ENCODE assay signal across 8 mouse cellular contexts in the genomic region with DNA sequence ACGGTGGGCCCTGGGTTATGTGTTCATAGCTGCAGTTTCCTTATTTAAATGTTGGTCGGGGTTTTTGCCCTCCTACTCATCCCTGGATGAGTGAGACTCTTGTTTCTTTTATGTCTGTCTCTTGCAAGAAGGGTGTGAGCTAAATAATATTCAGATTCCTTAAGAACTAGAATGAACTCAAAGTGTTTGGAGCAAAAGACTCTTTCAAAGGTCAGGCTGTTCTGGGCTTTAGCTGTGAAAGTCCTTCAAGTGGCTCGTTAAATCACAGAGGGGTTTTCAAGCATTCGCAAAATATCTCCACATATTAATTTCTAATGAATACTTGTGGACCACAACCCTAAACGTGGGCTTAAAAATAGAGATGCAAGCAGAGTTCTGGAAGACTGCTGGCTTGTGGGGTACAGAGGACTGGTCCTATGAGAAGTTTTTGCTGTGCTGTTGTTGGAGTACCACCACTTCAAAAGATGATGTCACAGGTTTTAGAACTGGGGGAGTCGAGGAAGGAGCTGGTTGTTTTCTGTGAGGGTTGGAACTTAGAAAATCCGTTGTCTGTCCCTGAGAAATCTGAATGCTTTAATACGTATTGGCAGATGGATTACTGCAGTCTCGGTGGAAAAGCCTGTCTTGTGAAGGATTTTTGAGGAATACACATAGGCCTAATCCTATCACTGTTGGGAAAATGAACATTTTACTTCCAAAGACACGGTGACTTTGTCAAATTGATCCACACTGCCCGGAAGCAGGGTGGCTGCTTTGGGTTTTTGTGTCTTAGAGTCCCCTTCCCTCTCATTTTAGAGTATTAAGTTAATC. TPM values are rescaled to one million over a fixed set of nuclear protein-coding genes. Genes with fewer than 3 reads are reported as not detected.
DNase-seq lines count a peak whose midpoint lies in the region; ATAC-seq and TF ChIP-seq lines count a peak whose summit lies in the region.

No protein-coding gene starts in this region.

- 47% methylated on average over 11 of the region's 11 CpGs for WGBS in heart, embryonic 11.5 days (ENCODE audit: insufficient replicate concordance)
- 39% methylated on average over 11 of the region's 11 CpGs for WGBS in liver, embryonic 13.5 days (ENCODE audit: insufficient replicate concordance)

- ATAC-seq in heart, embryonic 11.5 days (replicated peaks; ENCODE audit: insufficient number of reproducible peaks, low FRiP score, low TSS enrichment) = no peak
- no peak for ATAC-seq in liver, embryonic 13.5 days (ENCODE audit: low read depth)

- peak overlapping the region; percentile 94 for H3K4me3 ChIP-seq in gastrocnemius, adult 2 months
- H3K4me3 ChIP-seq in heart, embryonic 11.5 days (ENCODE audit: low read depth, low read length) = peak overlapping the region; percentile 80
- H3K4me3 ChIP-seq in liver, embryonic 13.5 days (replicated peaks) = peak overlapping the region; percentile 73

- H3K4me2 ChIP-seq in heart, embryonic 11.5 days = peak overlapping the region; percentile 71
- peak overlapping the region; percentile 96 for H3K4me2 ChIP-seq in liver, embryonic 13.5 days

- no peaks in the 10 kb centered on the region for H3K36me3 ChIP-seq in heart, embryonic 11.5 days (ENCODE audit: control insufficient read depth, insufficient read depth, low read length)
- H3K36me3 ChIP-seq in liver, embryonic 13.5 days = no peaks in the 10 kb centered on the region

- H3K27ac ChIP-seq in gastrocnemius, adult 2 months = peak overlapping the region; percentile 99
- H3K27ac ChIP-seq in heart, embryonic 11.5 days (ENCODE audit: low read depth, low read length) = peak overlapping the region; percentile 98; the same call in 1 of the 2 replicates
- peak overlapping the region; percentile 92 for H3K27ac ChIP-seq in liver, embryonic 13.5 days

- no peak for TF ChIP-seq CTCF in gastrocnemius, adult 2 months (IDR thresholded peaks at IDR 0.05)

- H3K4me1 ChIP-seq in heart, embryonic 11.5 days (ENCODE audit: control insufficient read depth, insufficient read depth, low read length) = peaks cover 17% of the 10 kb centered on the region; the same call in 1 of the 2 replicates
- peaks cover 37% of the 10 kb centered on the region for H3K4me1 ChIP-seq in liver, embryonic 13.5 days (replicated peaks)

- no peaks in the 10 kb centered on the region for H3K9me3 ChIP-seq in heart, embryonic 11.5 days (replicated peaks; ENCODE audit: control insufficient read depth, low read length)
- no peaks in the 10 kb centered on the region for H3K9me3 ChIP-seq in liver, embryonic 13.5 days (replicated peaks)

- H3K27me3 ChIP-seq in heart, embryonic 11.5 days (ENCODE audit: control insufficient read depth, insufficient read depth, low read length) = no peaks in the 10 kb centered on the region
- H3K27me3 ChIP-seq in liver, embryonic 13.5 days = peaks cover 79% of the 10 kb centered on the region

- intact Hi-C loops in gastrocnemius, adult 2 months (cut with DNase I) = loop anchor here (1.0 to 5.0 kb wide), 5 partner anchors 83 to 402 kb away; a partner anchor contains a TSS

- no peak for DNase-seq in gastrocnemius, adult 2 months
- DNase-seq in gastrocnemius, postnatal 4 days (ENCODE audit: low spot score in 2 of 2) = no peak
- DNase-seq in CD4-positive helper T cell, adult 2 months (ENCODE audit: low read depth, low spot score) = peak; percentile 26
- no peak for DNase-seq in liver, embryonic 13.5 days
- DNase-seq in frontal cortex, postnatal 36 days (ENCODE audit: low spot score in 2 of 2) = no peak
- no peak for DNase-seq in urinary bladder, postnatal 36 days (ENCODE audit: low spot score in 2 of 2)
- no peak for DNase-seq in layer of hippocampus, adult 11-12 months (ENCODE audit: low spot score)

- H3K9ac ChIP-seq in heart, embryonic 11.5 days (ENCODE audit: low read depth, low read length) = peak overlapping the region; percentile 79
- H3K9ac ChIP-seq in liver, embryonic 13.5 days = peak overlapping the region; percentile 85

RNA-seq across cellular contexts. Expression of a gene that starts 1.7 kb away (rescaled TPM):
- 10 to 100 TPM; 62.7 to 71.2 TPM for total RNA-seq in gastrocnemius, adult 2 months (2021)
- 10 to 100 TPM; 11.1 to 11.3 TPM for total RNA-seq in gastrocnemius, postnatal 4 days (2021)
- polyA plus RNA-seq in heart, embryonic 11.5 days (2014; fragmentation: Nextera tagmentation; extraction: Ambion mirVana) = 0.27 and 0.40 TPM in 2 replicates
- polyA plus RNA-seq in liver, embryonic 13.5 days (2015; fragmentation: Nextera tagmentation; extraction: Ambion mirVana) = 0.21 and 0.24 TPM in 2 replicates

RNA-seq across cellular contexts. Expression of a gene that starts 2.1 kb away (rescaled TPM):
- not detected for total RNA-seq in gastrocnemius, adult 2 months (2021)
- total RNA-seq in gastrocnemius, postnatal 4 days (2021) = not detected
- not detected in 2 replicates for polyA plus RNA-seq in heart, embryonic 11.5 days (2014; fragmentation: Nextera tagmentation; extraction: Ambion mirVana)
- not detected in 2 replicates for polyA plus RNA-seq in liver, embryonic 13.5 days (2015; fragmentation: Nextera tagmentation; extraction: Ambion mirVana)

RNA-seq across cellular contexts. Expression of a gene that starts 58.2 kb away (rescaled TPM):
- total RNA-seq in gastrocnemius, adult 2 months (2021) = not detected
- total RNA-seq in gastrocnemius, postnatal 4 days (2021) = not detected
- not detected in 2 replicates for polyA plus RNA-seq in heart, embryonic 11.5 days (2014; fragmentation: Nextera tagmentation; extraction: Ambion mirVana)
- polyA plus RNA-seq in liver, embryonic 13.5 days (2015; fragmentation: Nextera tagmentation; extraction: Ambion mirVana) = not detected in 2 replicates

Comparison
In these comparisons a context has a peak if more than half of its experiments do, and no peak if none do; other contexts are left out.
1. RNA of a gene that starts 1.7 kb away (total RNA-seq): 62.7 to 71.2 TPM in gastrocnemius, adult 2 months; 11.1 to 11.3 TPM in gastrocnemius, postnatal 4 days; every median in the first group is over 4 times any median in the second.
2. Peak in every context shown above with its lines, with median percentiles within 50 percentile points of each other: H3K27ac ChIP-seq and H3K4me3 ChIP-seq.